Mouse (Mus musculus) spleen, adult 2 months (tissue): ENCODE measurements around the gene Gm16503.
"Not testable (repeated sequence)": the region's sequence is repeated elsewhere in the genome, so short reads cannot be mapped to it uniquely, and the experiment has no call there.

Experiments used
- CTCF ChIP-seq: fragments of 200-500 bp; IDR thresholded peaks from 2 replicates; pipeline ENCODE4 v1.5.1; 2011; ENCODE audit warnings: mild to moderate bottlenecking, inconsistent platforms; ENCODE audit not compliant: insufficient read depth, insufficient read length, insufficient replicate concordance; ENCODE audit errors: extremely low read depth
- POLR2A ChIP-seq: fragments of 200-500 bp; IDR thresholded peaks from 2 replicates; pipeline ENCODE4 v1.6.1; 2011; ENCODE audit warnings: low read depth, low read length, inconsistent platforms

DNA sequence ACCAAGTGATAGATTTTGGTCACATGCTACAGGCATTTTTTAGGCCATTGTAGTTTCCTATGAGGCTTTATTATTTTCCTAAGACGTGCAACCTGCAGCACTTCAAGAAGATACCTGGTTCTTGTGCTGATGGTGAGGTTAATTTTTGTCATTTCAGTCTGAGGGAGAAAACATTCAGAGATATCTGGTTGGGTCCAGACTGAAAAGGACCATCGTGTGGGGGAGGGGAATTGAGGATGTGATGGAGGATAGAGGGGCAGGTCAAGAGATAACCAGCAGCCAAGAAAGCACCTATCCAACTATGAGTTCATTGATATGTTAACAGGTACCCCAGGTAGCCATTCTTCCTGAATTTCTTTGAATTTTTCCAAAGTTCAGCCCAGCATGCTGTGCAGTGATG is 14.3 kb downstream of the Gm16503 start:
- TF ChIP-seq CTCF, POLR2A: not testable (repeated sequence)
